Mouse (Mus musculus) embryonic facial prominence, embryonic 15.5 days (tissue): ENCODE results near the gene Chn1. TPM values are rescaled to one million over a fixed set of nuclear protein-coding genes. Genes with fewer than 3 reads are reported as not detected.

Experiments used
- ATAC-seq: fragments of 200-750 bp; cut with Nextera tagmentation; 2 replicates; pipeline ENCODE4 v1.8.0; 2017; ENCODE audit warnings: low read depth, moderate TSS enrichment; ENCODE audit not compliant: insufficient number of reproducible peaks, low FRiP score, low TSS enrichment
- H3K27ac ChIP-seq: fragments of 300-500 bp; sonication (generic); replicated peaks from 2 replicates; pipeline ENCODE4 v1.5.1; 2015; ENCODE audit warnings: mild to moderate bottlenecking, inconsistent platforms
- H3K27me3 ChIP-seq: fragments of 300-500 bp; sonication (generic); 2 replicates; pipeline ENCODE4 v1.6.1; 2015; ENCODE audit warnings: inconsistent platforms
- H3K36me3 ChIP-seq: fragments of 300-500 bp; sonication (generic); 2 replicates; pipeline ENCODE4 v1.6.1; 2015; ENCODE audit warnings: mild to moderate bottlenecking, inconsistent platforms
- H3K4me1 ChIP-seq: fragments of 300-500 bp; sonication (generic); 2 replicates; pipeline ENCODE4 v1.6.1; 2015; ENCODE audit warnings: inconsistent platforms
- H3K4me2 ChIP-seq: fragments of 300-500 bp; sonication (generic); replicated peaks from 2 replicates; pipeline ENCODE4 v1.6.1; 2015; ENCODE audit warnings: mild to moderate bottlenecking, inconsistent platforms
- H3K4me3 ChIP-seq: fragments of 300-500 bp; sonication (generic); replicated peaks from 2 replicates; pipeline ENCODE4 v1.5.1; 2015; ENCODE audit warnings: mild to moderate bottlenecking, inconsistent platforms
- H3K9ac ChIP-seq: fragments of 300-500 bp; sonication (generic); 2 replicates; pipeline ENCODE4 v1.6.1; 2015; ENCODE audit warnings: inconsistent platforms
- H3K9me3 ChIP-seq: fragments of 300-500 bp; sonication (generic); replicated peaks from 2 replicates; pipeline ENCODE4 v1.6.1; 2016; ENCODE audit warnings: inconsistent platforms
- WGBS: fragments of 180-500 bp; shearing (Covaris S2); methylation state at CpG from one replicate; pipeline ENCODE4 v1.1.7; 2015; 5-methylcytosine and 5-hydroxymethylcytosine counted together
- polyA plus RNA-seq: library from polyadenylated mRNA; unstranded; fragments of >200 nt; fragmentation: Nextera tagmentation; extraction: Ambion mirVana; gene quantifications from 2 replicates; pipeline ENCODE4 v1.2.1, GENCODE M21; 2015

Gene Chn1
- polyA plus RNA-seq, 1 experiment from 2014 or later, result 25.2 TPM

- Histone ChIP-seq H3K4me3 (no peak overlapping the region), H3K9ac (no peak overlapping the region), H3K4me2 (no peak overlapping the region), H3K27me3 (no peaks in the 10 kb centered on the region), H3K36me3 (no peaks in the 10 kb centered on the region), H3K27ac (no peak overlapping the region), H3K4me1 (no peaks in the 10 kb centered on the region), H3K9me3 (no peaks in the 10 kb centered on the region)
- no peak for ATAC-seq
- WGBS, result 69% methylated on average over 4 of the region's 4 CpGs
Observed at GRCm38 (mm10) chr2:73668608-73669007, 106.5 kb downstream of the Chn1 start.

- Histone ChIP-seq H3K9ac (no peak overlapping the region), H3K9me3 (no peaks in the 10 kb centered on the region), H3K27ac (no peak overlapping the region), H3K4me3 (0 out of 2 replicates have a peak overlapping the region, but pooled peaks have one; percentile 4), H3K4me1 (peaks cover 24% of the 10 kb centered on the region; the same call in 1 of the 2 replicates), H3K4me2 (peak overlapping the region; percentile 29; the same call in 1 of the 2 replicates), H3K27me3 (no peaks in the 10 kb centered on the region), H3K36me3 (no peaks in the 10 kb centered on the region)
- ATAC-seq, result no peak
- 91% methylated on average over 11 of the region's 11 CpGs for WGBS
Observed at GRCm38 (mm10) chr2:73660566-73661134, 114.5 kb downstream of the Chn1 start.

GRCm38 (mm10) chr2:73659726-73660565, 115.2 kb downstream of the Chn1 start:
- Histone ChIP-seq H3K9me3 (no peaks in the 10 kb centered on the region), H3K27me3 (no peaks in the 10 kb centered on the region), H3K4me1 (peaks cover 24% of the 10 kb centered on the region; the same call in 1 of the 2 replicates), H3K27ac (no peak overlapping the region), H3K4me3 (0 out of 2 replicates have a peak overlapping the region, but pooled peaks have one; percentile 4), H3K4me2 (peak overlapping the region; percentile 29), H3K9ac (no peak overlapping the region), H3K36me3 (no peaks in the 10 kb centered on the region)
- ATAC-seq, result peak; percentile 85
- WGBS, result 51% methylated on average over 18 of the region's 18 CpGs

GRCm38 (mm10) chr2:73659041-73659440, 116.1 kb downstream of the Chn1 start:
- Histone ChIP-seq H3K27ac (no peak overlapping the region), H3K4me3 (no peak overlapping the region), H3K4me1 (peaks cover 24% of the 10 kb centered on the region; the same call in 1 of the 2 replicates), H3K4me2 (no peak overlapping the region), H3K9ac (no peak overlapping the region), H3K27me3 (no peaks in the 10 kb centered on the region), H3K36me3 (no peaks in the 10 kb centered on the region), H3K9me3 (no peaks in the 10 kb centered on the region)
- WGBS, result 52% methylated on average over 8 of the region's 8 CpGs
- ATAC-seq, result no peak

- Histone ChIP-seq H3K27me3 (no peaks in the 10 kb centered on the region), H3K4me3 (no peak overlapping the region), H3K36me3 (no peaks in the 10 kb centered on the region), H3K4me2 (no peak overlapping the region), H3K4me1 (peaks cover 24% of the 10 kb centered on the region; the same call in 1 of the 2 replicates), H3K9ac (no peak overlapping the region), H3K9me3 (no peaks in the 10 kb centered on the region), H3K27ac (0 out of 2 replicates have a peak overlapping the region, but pooled peaks have one; percentile 7)
- ATAC-seq, result no peak
- 57% methylated on average over 3 of the region's 3 CpGs for WGBS
Observed at GRCm38 (mm10) chr2:73657961-73658360, 117.2 kb downstream of the Chn1 start.

- ATAC-seq, result peak; percentile 47; the same call in 1 of the 2 replicates
- no peak overlapping the region for H3K9ac ChIP-seq
- peaks cover 24% of the 10 kb centered on the region; the same call in 1 of the 2 replicates for H3K4me1 ChIP-seq
- H3K27me3 ChIP-seq, result no peaks in the 10 kb centered on the region
- H3K9me3 ChIP-seq, result no peaks in the 10 kb centered on the region
- no peak overlapping the region for H3K4me2 ChIP-seq
- H3K4me3 ChIP-seq, result no peak overlapping the region
- H3K36me3 ChIP-seq, result no peaks in the 10 kb centered on the region
- no peak overlapping the region for H3K27ac ChIP-seq
- 35% methylated on average over 7 of the region's 7 CpGs for WGBS
Observed at GRCm38 (mm10) chr2:73657151-73657550, 118.0 kb downstream of the Chn1 start.

- Histone ChIP-seq H3K9ac (no peak overlapping the region), H3K36me3 (no peaks in the 10 kb centered on the region), H3K27me3 (no peaks in the 10 kb centered on the region), H3K4me3 (no peak overlapping the region), H3K9me3 (no peaks in the 10 kb centered on the region), H3K27ac (no peak overlapping the region), H3K4me1 (peaks cover 20% of the 10 kb centered on the region; the same call in 1 of the 2 replicates), H3K4me2 (no peak overlapping the region)
- 76% methylated on average over 4 of the region's 4 CpGs for WGBS
- ATAC-seq, result no peak
Observed at GRCm38 (mm10) chr2:73655663-73656062, 119.5 kb downstream of the Chn1 start.

GRCm38 (mm10) chr2:73654892-73655243, 120.3 kb downstream of the Chn1 start:
- 52% methylated on average over 1 of the region's 1 CpGs for WGBS
- no peak overlapping the region for H3K27ac ChIP-seq

GRCm38 (mm10) chr2:73654059-73654891, 120.9 kb downstream of the Chn1 start:
- no peak for ATAC-seq
- no peaks in the 10 kb centered on the region for H3K36me3 ChIP-seq
- no peak overlapping the region for H3K9ac ChIP-seq
- no peak overlapping the region for H3K4me3 ChIP-seq
- H3K4me1 ChIP-seq, result peaks cover 11% of the 10 kb centered on the region; the same call in 1 of the 2 replicates
- H3K27me3 ChIP-seq, result no peaks in the 10 kb centered on the region
- H3K9me3 ChIP-seq, result no peaks in the 10 kb centered on the region
- H3K4me2 ChIP-seq, result no peak overlapping the region
- WGBS, result 69% methylated on average over 4 of the region's 4 CpGs
- no peak overlapping the region for H3K27ac ChIP-seq

More at GRCm38 (mm10) chr2:73654892-73655243, 120.3 kb downstream of the Chn1 start:
- Histone ChIP-seq H3K4me2 (no peak overlapping the region), H3K9me3 (no peaks in the 10 kb centered on the region), H3K27me3 (no peaks in the 10 kb centered on the region), H3K9ac (no peak overlapping the region), H3K4me3 (no peak overlapping the region), H3K36me3 (no peaks in the 10 kb centered on the region), H3K4me1 (peaks cover 12% of the 10 kb centered on the region; the same call in 1 of the 2 replicates)
- no peak for ATAC-seq

- Histone ChIP-seq H3K4me1 (no peaks in the 10 kb centered on the region), H3K4me2 (no peak overlapping the region), H3K9ac (no peak overlapping the region), H3K36me3 (no peaks in the 10 kb centered on the region), H3K27ac (no peak overlapping the region), H3K4me3 (no peak overlapping the region), H3K27me3 (no peaks in the 10 kb centered on the region), H3K9me3 (no peaks in the 10 kb centered on the region)
- no peak for ATAC-seq
- 95% methylated on average over 6 of the region's 6 CpGs for WGBS
Observed at GRCm38 (mm10) chr2:73637688-73638087, 137.5 kb downstream of the Chn1 start.

GRCm38 (mm10) chr2:73636387-73636786, 138.8 kb downstream of the Chn1 start:
- ATAC-seq, result no peak
- Histone ChIP-seq H3K9me3 (no peaks in the 10 kb centered on the region), H3K4me3 (no peak overlapping the region), H3K4me1 (no peaks in the 10 kb centered on the region), H3K9ac (no peak overlapping the region), H3K36me3 (0 out of 2 replicates have a peak, but pooled peaks cover 3% of the 10 kb centered on the region), H3K4me2 (no peak overlapping the region), H3K27me3 (no peaks in the 10 kb centered on the region), H3K27ac (no peak overlapping the region)
- 75% methylated on average over 3 of the region's 3 CpGs for WGBS
